Mouse (Mus musculus) left cerebral cortex, postnatal 14 days (tissue): ENCODE data around the gene Micall2. TPM values are rescaled to one million over a fixed set of nuclear protein-coding genes. Genes with fewer than 3 reads are reported as not detected.
"Not testable (repeated sequence)": the region's sequence is repeated elsewhere in the genome, so short reads cannot be mapped to it uniquely, and the experiment has no call there.

Experiments used
- DNase-seq, 2 experiments: peaks; one replicate each; pipeline ENCODE4 v3.0.0; 2021 to 2022; ENCODE audit warnings: low spot score in 2 of 2, mixed read lengths in 1 of 2
- intact Hi-C: fragments of 180-260 bp; cut with DNase I; formaldehyde crosslinking; loops from one replicate; pipeline ENCODE4 v1.15.1; 2025
- long read RNA-seq, 2 experiments: library from polyadenylated mRNA; stranded (forward); transcript quantifications; one replicate each; pipeline ENCODE4 v2.0.0; 2021
- total RNA-seq, 2 experiments: library from RNA; stranded (reverse); gene quantifications; 2 replicates each; pipeline ENCODE4 v1.2.3; 2021

The Micall2 gene
- total RNA-seq, result 1 to 10 TPM; 1.6 to 2.8 TPM
- long read RNA-seq, experiment 1, result 0 reads
- long read RNA-seq, experiment 2, partial matches to known transcripts, result 1 of 1 reads
- long read RNA-seq, experiment 2, other reads (novel, unspliced or antisense), result 0 of 1 reads

GRCm38 (mm10) chr5:139735677-139736503, at the start of gene Micall2:
Gene Micall2 (minus strand): TSS chr5:139736336.
- peak; percentile 81 to 91 for DNase-seq
- intact Hi-C loops, result no loop called here

DNA sequence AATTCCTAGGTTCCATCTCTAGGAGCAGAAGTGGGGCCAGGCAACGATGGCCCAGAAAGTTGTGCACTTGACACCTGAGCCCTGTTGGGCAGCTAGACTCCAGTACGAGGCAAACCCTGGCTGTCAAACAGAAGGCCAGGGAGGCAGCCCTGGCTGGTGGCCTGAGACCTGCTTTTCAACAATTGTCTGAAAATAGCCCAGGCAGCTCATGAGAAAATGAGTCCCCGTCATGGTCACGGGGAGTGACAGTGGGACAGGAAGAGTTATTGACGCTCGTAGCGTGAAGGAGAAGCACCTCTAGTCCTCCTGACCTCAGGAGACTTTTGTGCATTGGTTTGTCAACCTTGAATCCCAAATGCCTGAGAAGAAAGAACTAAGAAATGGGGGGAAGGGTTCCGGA, 45.3 kb upstream of the Micall2 start:
- DNase-seq, result no peak
- intact Hi-C loops, result no loop called here

DNA sequence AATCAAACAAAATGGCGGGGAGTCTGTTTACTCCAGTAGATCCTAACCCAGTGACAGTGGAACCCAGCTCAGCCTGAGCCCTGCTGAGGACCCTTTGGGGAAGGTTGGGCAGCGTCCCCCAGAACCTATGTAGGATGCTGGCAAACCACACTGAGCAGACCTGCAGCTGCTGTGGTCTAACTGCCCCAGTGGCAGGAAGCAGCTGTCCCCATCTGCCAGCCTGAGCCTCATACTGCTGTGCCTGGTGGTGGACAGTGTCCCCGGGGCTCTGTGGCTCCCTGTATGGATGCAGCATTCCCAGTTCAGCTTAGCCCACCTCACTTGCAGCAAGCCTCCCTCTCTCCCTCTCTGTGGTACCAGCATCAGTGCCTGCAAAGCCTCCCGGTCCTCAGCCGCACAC, 40.8 kb upstream of the Micall2 start:
- no peak for DNase-seq
- intact Hi-C loops, result no loop called here

- DNase-seq, result peak; percentile 99
- intact Hi-C loops, result no loop called here
Observed at GRCm38 (mm10) chr5:139775216-139775926, 39.2 kb upstream of the Micall2 start, which contains the start of gene Ints1. Gene Ints1 (minus strand): TSS chr5:139775674.

DNA sequence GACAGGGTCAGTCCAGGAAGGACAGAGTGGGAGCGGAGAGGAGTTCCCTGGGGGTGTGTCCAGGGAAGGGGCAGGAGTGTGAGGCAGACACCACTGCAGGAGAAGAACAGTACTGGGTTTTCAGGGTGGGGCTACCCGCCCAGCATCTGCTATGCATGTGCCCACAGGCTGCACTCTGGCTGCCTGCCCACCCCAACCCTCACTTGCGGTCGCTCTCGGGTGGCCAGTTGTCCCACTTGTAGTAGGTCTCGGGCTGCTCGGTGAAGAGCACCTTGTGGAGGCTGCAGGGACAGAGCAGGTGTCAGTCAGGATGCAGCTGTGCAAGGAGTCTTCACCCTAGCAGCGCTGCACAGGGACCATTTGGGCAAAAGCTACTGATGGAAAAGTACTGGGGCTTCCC, 32.1 kb upstream of the Micall2 start:
- no peak for DNase-seq
- intact Hi-C loops, result no loop called here

GRCm38 (mm10) chr5:139764296-139764695, 28.2 kb upstream of the Micall2 start:
- DNase-seq, result no peak
- intact Hi-C loops, result no loop called here

DNA sequence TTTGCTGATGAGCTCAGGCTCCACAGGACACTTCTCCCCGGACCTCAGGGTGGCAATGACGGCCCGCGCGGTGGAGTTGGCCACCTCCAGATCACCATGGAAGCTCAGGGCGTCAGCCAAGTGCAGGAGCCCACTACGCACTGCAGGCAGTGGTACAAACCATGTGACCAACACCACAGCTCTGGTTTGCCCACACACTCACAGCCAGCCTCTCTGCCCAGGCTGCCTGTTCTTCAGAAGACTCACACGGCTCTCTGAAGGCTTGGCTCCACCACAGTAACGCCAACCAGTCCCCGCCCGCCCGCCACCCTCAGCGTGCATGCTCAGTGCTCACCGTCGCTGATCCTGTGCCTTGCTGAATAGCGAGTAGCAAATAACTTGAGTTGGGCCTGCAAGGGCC, 22.0 kb upstream of the Micall2 start:
- peak; percentile 40 to 59 for DNase-seq
- intact Hi-C loops, result loop anchor here (10.0 kb wide), 2 partner anchors 223 to 423 kb away; no protein-coding TSS in a partner anchor

GRCm38 (mm10) chr5:139756586-139756985, 20.4 kb upstream of the Micall2 start:
- no peak for DNase-seq
- intact Hi-C loops, result loop anchor here (10.0 kb wide), 2 partner anchors 222 to 422 kb away; no protein-coding TSS in a partner anchor

DNA sequence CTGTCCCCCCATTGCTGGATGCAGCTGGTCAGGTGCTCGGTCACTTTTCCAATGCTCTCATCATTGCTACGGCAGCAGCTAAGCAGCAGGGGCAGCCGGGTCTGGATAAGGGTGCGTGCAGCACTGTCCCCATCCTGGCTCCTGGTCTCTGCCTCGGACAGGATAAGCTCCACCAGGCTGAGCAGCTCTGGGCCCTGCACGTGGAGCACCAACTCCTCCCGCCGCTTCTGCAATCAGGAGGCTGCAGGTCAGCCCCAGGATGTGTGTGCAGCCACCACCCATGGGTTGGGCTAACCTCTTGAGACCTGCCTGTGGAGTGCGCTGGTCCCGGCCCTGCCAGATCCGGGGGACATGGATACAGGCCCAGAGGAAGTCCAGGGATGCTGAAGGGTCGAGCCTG, 20.0 kb upstream of the Micall2 start:
- intact Hi-C loops, result loop anchor here (10.0 kb wide), 2 partner anchors 221 to 421 kb away; no protein-coding TSS in a partner anchor

GRCm38 (mm10) chr5:139754753-139755152, 18.6 kb upstream of the Micall2 start:
- intact Hi-C loops, result loop anchor here (10.0 kb wide), 2 partner anchors 220 to 420 kb away; no protein-coding TSS in a partner anchor
- DNase-seq, result peak; percentile 66 to 87

More for the DNA sequence above, 20.0 kb upstream of the Micall2 start:
- DNase-seq, result no peak

DNA sequence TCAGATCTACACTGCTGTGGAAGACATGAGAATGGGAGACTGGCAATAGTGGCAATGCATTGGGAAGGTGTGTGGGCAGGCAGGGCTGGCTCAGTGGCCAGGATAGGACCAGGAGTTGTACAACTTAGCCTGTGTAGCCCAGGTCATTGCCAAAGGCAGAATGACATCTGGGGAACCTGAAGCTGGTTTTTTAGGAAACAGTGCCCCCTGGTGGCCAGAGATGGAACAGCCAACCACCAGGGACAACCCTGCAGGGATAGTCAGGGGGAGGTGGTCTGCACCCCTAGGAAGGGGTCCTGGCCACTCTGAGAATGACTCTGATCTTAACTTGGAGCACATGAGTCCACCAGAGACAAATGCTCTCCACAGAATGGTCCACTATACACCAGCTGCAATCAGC, 14.4 kb upstream of the Micall2 start:
- intact Hi-C loops, result loop anchor here (1.0 to 10.0 kb wide), 3 partner anchors 33 to 416 kb away; no protein-coding TSS in a partner anchor
- peak; percentile 53 to 63 for DNase-seq

GRCm38 (mm10) chr5:139749413-139750125, 13.4 kb upstream of the Micall2 start:
- intact Hi-C loops, result loop anchor here (1.0 to 10.0 kb wide), 3 partner anchors 32 to 415 kb away; no protein-coding TSS in a partner anchor
- no peak for DNase-seq

DNA sequence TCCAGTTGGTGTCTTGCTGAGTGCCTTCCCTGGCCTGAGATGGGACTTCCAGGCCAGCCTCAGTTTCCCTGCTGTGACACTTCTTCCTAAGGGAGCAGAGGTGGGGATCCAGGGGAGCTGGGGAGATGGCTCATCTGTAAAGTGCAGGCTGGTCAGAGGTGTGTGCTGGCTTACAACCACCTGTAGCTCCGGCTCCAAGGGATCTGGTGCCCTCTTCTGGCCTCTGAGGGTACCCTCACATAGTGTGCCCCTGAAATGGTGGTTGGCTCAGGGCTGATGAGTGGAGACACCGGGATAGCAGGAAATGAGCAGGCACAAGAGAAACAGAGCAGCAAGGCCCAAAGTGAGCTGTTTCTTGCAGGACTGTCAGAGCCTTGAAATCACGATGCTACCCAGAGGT, 9.6 kb upstream of the Micall2 start:
- DNase-seq, result peak; percentile 44
- intact Hi-C loops, result no loop called here

- DNase-seq, intact Hi-C loops: not testable (repeated sequence)
Observed at GRCm38 (mm10) chr5:139742640-139743039, 6.5 kb upstream of the Micall2 start.

GRCm38 (mm10) chr5:139738592-139739315, 2.6 kb upstream of the Micall2 start:
- no peak for DNase-seq
- intact Hi-C loops, result no loop called here

DNA sequence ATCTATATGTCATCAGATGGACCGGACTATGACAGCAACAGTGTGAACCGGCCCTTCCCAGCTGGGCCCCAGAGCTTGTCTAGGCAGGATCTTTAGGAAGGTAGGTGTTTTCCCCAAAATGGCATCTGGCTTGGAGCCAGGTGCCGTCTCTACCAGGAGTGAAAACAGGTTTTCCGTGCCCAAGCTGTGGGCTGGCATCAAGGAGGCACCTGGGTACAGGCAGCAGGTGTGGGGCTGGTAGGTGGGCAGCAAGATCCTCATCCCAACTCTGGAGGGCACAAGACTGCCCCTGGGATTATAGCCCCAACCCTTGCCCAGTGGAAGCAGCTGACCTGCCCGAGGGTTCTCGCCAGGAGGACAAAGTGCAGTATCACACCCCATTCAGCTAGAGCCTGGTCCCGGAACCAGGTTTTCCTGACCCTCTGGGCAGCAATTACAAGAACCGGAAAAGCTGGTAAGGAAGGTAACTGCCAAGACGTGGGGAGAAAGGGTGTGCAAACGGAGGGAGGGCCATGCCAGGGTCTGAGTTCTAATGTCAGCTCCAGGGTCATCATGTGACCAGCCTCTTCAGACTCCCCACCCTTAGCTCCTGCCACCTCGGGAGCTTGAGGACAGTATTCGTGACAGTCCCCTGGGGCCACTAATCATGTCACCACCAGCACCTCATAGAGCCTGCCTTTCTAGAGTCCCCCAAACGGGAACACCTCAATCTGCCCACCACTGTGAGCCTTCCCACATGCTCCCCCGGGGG, 1.9 kb upstream of the Micall2 start:
- DNase-seq, result no peak
- intact Hi-C loops, result no loop called here

- no peak for DNase-seq
- intact Hi-C loops, result no loop called here
Observed at GRCm38 (mm10) chr5:139736504-139736940, 386 bp upstream of the Micall2 start.

- DNase-seq, result no peak
- intact Hi-C loops, result no loop called here
Observed at GRCm38 (mm10) chr5:139734746-139735145, 1.4 kb downstream of the Micall2 start.
